Mouse (Mus musculus): Measurements from ENCODE around the gene Slc2a8. TPM values are rescaled to one million over a fixed set of nuclear protein-coding genes. Genes with fewer than 3 reads are reported as not detected.
"Not testable (repeated sequence)": the region's sequence is repeated elsewhere in the genome, so short reads cannot be mapped to it uniquely, and the experiment has no call there.

Slc2a8 gene
- polyA plus RNA-seq (2016; fragmentation: Nextera tagmentation; extraction: Ambion mirVana) = 11.2 and 11.9 TPM in 2 replicates

- H3K4me1 ChIP-seq = peaks cover 54% of the 10 kb centered on the region
- ATAC-seq = peak; percentile 97
- no peaks in the 10 kb centered on the region for H3K36me3 ChIP-seq
- H3K4me2 ChIP-seq = peak within 1 kb of the TSS; percentile 100
- peak within 1 kb of the TSS; percentile 60 for H3K27ac ChIP-seq
- H3K9me3 ChIP-seq (replicated peaks) = no peaks in the 10 kb centered on the region
- H3K4me3 ChIP-seq = peak within 1 kb of the TSS; percentile 79
- WGBS (ENCODE audit: insufficient replicate concordance) = under 1% methylated on average over 48 of the region's 50 CpGs
- peak within 1 kb of the TSS; percentile 91 for H3K9ac ChIP-seq
- H3K27me3 ChIP-seq (replicated peaks) = peaks cover 12% of the 10 kb centered on the region
These were observed at the start of gene Slc2a8 for GRCm38 (mm10) chr2:32981725-32982271. TSS of gene Slc2a8 (minus strand) at chr2:32982083.

- Histone ChIP-seq H3K4me3 (no peak overlapping the region), H3K4me2 (no peak overlapping the region), H3K36me3 (no peaks in the 10 kb centered on the region), H3K27me3 (replicated peaks) (no peaks in the 10 kb centered on the region), H3K9ac (no peak overlapping the region), H3K27ac (no peak overlapping the region), H3K9me3 (replicated peaks) (no peaks in the 10 kb centered on the region), H3K4me1 (0 out of 2 replicates have a peak, but pooled peaks cover 3% of the 10 kb centered on the region)
- no peak for ATAC-seq
- WGBS (ENCODE audit: insufficient replicate concordance) = 63% methylated on average over 4 of the region's 4 CpGs
These were observed 43.2 kb upstream of the Slc2a8 start for GRCm38 (mm10) chr2:33025040-33025439.

DNA sequence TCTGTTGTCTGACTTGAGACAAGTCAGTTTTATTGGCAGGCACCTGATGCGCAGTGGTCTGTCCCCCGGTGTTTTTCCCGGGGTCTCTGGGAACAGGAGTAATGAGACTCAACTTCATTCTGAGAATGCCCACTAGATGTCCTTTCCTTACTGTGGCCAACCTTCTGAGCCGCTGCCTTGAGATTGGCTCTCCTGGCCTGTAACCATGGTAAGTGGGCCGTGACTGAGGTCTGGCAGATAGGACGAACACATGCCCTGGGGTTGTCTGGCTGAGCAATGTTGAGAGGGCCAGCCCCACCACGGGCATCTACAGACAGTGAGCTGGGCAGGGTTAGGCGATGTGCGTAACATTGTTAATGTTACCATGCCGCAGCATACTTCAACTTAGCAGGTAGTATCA is 42.7 kb upstream of the Slc2a8 start:
- no peak overlapping the region for H3K9ac ChIP-seq
- ATAC-seq = no peak
- H3K36me3 ChIP-seq = no peaks in the 10 kb centered on the region
- no peak overlapping the region for H3K27ac ChIP-seq
- no peaks in the 10 kb centered on the region for H3K9me3 ChIP-seq (replicated peaks)
- no peaks in the 10 kb centered on the region for H3K27me3 ChIP-seq (replicated peaks)
- no peak overlapping the region for H3K4me2 ChIP-seq
- WGBS (ENCODE audit: insufficient replicate concordance) = 61% methylated on average over 10 of the region's 10 CpGs
- 0 out of 2 replicates have a peak, but pooled peaks cover 3% of the 10 kb centered on the region for H3K4me1 ChIP-seq
- H3K4me3 ChIP-seq = no peak overlapping the region

DNA sequence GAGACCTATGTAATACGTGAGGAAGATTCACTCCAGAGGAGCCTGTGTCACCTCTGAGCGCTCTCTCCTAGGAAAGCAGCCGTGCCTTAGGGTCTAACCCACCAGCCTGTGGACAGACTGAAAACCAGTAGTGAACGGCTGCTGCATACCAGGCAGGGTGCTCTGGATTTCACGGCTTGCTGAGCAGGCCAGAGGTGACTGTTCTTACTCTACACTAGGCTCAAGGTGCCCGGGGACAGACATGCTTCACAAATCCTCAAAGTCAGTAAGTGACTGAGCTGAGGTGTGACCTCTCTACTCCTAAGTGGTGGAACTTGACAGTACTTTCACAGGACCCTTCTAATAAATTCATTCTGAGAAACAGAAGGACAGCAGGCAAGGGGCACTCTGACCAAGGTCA is 41.0 kb upstream of the Slc2a8 start:
- ATAC-seq = no peak
- no peak overlapping the region for H3K27ac ChIP-seq
- WGBS (ENCODE audit: insufficient replicate concordance) = 69% methylated on average over 6 of the region's 6 CpGs

GRCm38 (mm10) chr2:33018026-33018425 is 36.1 kb upstream of the Slc2a8 start:
- no peak for ATAC-seq
- H3K36me3 ChIP-seq = no peaks in the 10 kb centered on the region
- WGBS (ENCODE audit: insufficient replicate concordance) = 6% methylated on average over 6 of the region's 6 CpGs

More for the DNA sequence above, 41.0 kb upstream of the Slc2a8 start:
- Histone ChIP-seq H3K9me3 (replicated peaks) (no peaks in the 10 kb centered on the region), H3K27me3 (replicated peaks) (0 out of 2 replicates have a peak, but pooled peaks cover 4% of the 10 kb centered on the region), H3K36me3 (no peaks in the 10 kb centered on the region), H3K4me3 (no peak overlapping the region), H3K4me2 (no peak overlapping the region), H3K4me1 (0 out of 2 replicates have a peak, but pooled peaks cover 3% of the 10 kb centered on the region), H3K9ac (no peak overlapping the region)

DNA sequence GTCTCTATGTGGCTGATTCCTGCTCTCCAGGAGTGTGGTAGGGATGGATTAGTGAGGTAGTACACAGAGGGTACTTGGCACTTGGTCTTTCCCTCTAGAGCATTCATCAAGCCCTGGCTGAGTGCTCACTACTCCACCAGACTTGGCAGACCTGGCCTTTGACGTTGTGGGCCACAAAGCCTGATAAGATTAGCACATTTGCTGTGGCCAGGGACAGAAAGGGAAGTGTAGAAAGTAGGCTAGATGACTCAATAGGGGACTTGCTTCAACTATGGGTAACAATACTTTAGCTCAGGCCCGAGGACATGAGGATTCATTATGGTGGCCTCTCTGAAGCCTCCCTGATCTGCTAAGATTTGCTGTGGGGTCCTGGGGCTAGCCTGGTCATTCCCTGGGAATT is 35.3 kb upstream of the Slc2a8 start:
- 17% methylated on average over 2 of the region's 2 CpGs for WGBS (ENCODE audit: insufficient replicate concordance)
- H3K27me3 ChIP-seq (replicated peaks) = 0 out of 2 replicates have a peak, but pooled peaks cover 4% of the 10 kb centered on the region
- H3K4me1 ChIP-seq = no peaks in the 10 kb centered on the region
- no peak overlapping the region for H3K4me3 ChIP-seq
- no peaks in the 10 kb centered on the region for H3K36me3 ChIP-seq
- H3K4me2 ChIP-seq = no peak overlapping the region
- no peak overlapping the region for H3K27ac ChIP-seq
- no peak overlapping the region for H3K9ac ChIP-seq
- ATAC-seq = no peak
- H3K9me3 ChIP-seq (replicated peaks) = no peaks in the 10 kb centered on the region

More at GRCm38 (mm10) chr2:33018026-33018425, 36.1 kb upstream of the Slc2a8 start:
- no peak overlapping the region for H3K4me3 ChIP-seq
- no peaks in the 10 kb centered on the region for H3K9me3 ChIP-seq (replicated peaks)
- no peaks in the 10 kb centered on the region for H3K4me1 ChIP-seq
- no peak overlapping the region for H3K4me2 ChIP-seq
- no peak overlapping the region for H3K9ac ChIP-seq
- H3K27me3 ChIP-seq (replicated peaks) = 0 out of 2 replicates have a peak, but pooled peaks cover 4% of the 10 kb centered on the region
- no peak overlapping the region for H3K27ac ChIP-seq

DNA sequence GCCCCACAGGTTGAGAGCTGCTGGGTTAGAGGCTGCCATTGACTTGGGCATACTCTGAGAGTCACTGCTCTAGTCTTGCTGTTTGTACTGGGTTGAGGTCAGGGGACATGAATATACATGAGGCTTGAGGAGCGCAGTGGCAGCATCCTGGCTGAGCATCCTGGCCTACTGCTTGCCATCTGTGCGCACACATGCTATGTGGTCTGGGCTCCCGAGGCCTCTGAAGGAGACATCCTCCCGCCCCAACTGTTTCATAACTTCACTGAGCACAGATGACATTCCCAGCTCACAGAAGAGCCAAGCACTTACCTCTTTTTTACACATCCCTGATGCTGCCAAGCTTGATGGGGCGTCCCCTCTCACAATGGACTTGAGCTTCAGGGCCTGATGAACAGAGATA is 33.0 kb upstream of the Slc2a8 start:
- no peak for ATAC-seq
- H3K27ac ChIP-seq = no peak overlapping the region
- H3K9me3 ChIP-seq (replicated peaks) = no peaks in the 10 kb centered on the region
- no peaks in the 10 kb centered on the region for H3K4me1 ChIP-seq
- WGBS (ENCODE audit: insufficient replicate concordance) = 72% methylated on average over 5 of the region's 5 CpGs
- no peak overlapping the region for H3K9ac ChIP-seq
- H3K27me3 ChIP-seq (replicated peaks) = 0 out of 2 replicates have a peak, but pooled peaks cover 4% of the 10 kb centered on the region
- no peaks in the 10 kb centered on the region for H3K36me3 ChIP-seq
- H3K4me2 ChIP-seq = no peak overlapping the region
- no peak overlapping the region for H3K4me3 ChIP-seq

- 67% methylated on average over 4 of the region's 4 CpGs for WGBS (ENCODE audit: insufficient replicate concordance)
These were observed 27.2 kb upstream of the Slc2a8 start for GRCm38 (mm10) chr2:33009055-33009454.

DNA sequence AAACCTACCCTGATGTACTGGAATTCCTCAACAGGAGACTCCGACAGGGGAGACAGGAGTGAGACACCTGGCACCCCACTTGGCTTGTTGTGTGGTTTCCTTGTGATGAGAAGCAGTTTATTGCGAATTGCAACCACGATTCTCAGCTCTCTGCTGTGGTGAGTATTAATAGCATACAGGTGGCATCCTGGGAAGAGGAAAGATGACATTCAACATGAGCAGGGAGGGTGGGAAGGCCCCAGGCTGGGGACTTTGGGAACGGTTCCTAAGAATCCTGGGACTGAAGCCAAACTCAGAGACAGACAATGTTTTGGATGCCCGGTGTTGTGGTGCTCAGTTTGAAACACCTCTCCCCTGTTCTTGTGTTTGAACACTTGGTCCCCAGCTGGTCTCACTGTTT is 23.2 kb upstream of the Slc2a8 start:
- no peak for ATAC-seq
- H3K4me2 ChIP-seq = no peak overlapping the region
- H3K27me3 ChIP-seq (replicated peaks) = no peaks in the 10 kb centered on the region; the same call in 1 of the 2 replicates
- 59% methylated on average over 5 of the region's 5 CpGs for WGBS (ENCODE audit: insufficient replicate concordance)
- H3K4me1 ChIP-seq = no peaks in the 10 kb centered on the region
- H3K9ac ChIP-seq = no peak overlapping the region
- no peaks in the 10 kb centered on the region for H3K36me3 ChIP-seq
- no peak overlapping the region for H3K4me3 ChIP-seq
- no peaks in the 10 kb centered on the region for H3K9me3 ChIP-seq (replicated peaks)
- no peak overlapping the region for H3K27ac ChIP-seq

More at GRCm38 (mm10) chr2:33009055-33009454, 27.2 kb upstream of the Slc2a8 start:
- not testable (repeated sequence) for H3K36me3 ChIP-seq; H3K9me3 ChIP-seq (replicated peaks); H3K4me3 ChIP-seq; H3K27me3 ChIP-seq (replicated peaks); ATAC-seq; H3K4me1 ChIP-seq; H3K9ac ChIP-seq; H3K4me2 ChIP-seq; H3K27ac ChIP-seq

DNA sequence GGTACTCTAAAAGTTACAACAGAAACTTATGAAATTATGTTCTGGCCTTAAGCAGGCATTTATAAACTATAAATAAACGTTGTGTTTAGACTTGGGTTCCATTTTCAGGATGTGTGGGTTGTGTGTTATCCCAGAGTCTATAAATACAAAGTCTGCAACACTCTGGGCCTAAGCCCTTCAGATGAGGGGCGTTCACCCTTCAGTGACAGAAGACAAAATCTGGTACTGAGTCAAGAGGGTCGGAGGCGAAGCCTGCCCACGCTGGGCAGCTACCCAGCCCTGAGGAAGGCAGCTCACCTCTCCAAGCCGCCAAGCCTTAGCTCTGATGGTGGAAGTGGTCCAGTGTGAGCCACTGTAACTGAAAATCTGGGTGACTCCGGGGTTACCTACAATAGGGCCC is 20.3 kb upstream of the Slc2a8 start:
- Histone ChIP-seq H3K4me3 (no peak overlapping the region), H3K27ac (no peak overlapping the region), H3K9me3 (replicated peaks) (no peaks in the 10 kb centered on the region), H3K27me3 (replicated peaks) (no peaks in the 10 kb centered on the region; the same call in 1 of the 2 replicates), H3K4me2 (no peak overlapping the region), H3K36me3 (no peaks in the 10 kb centered on the region), H3K9ac (no peak overlapping the region), H3K4me1 (no peaks in the 10 kb centered on the region)
- 65% methylated on average over 7 of the region's 7 CpGs for WGBS (ENCODE audit: insufficient replicate concordance)
- ATAC-seq = no peak

GRCm38 (mm10) chr2:32999752-33000151 is 17.9 kb upstream of the Slc2a8 start:
- Histone ChIP-seq H3K4me3 (no peak overlapping the region), H3K36me3 (no peaks in the 10 kb centered on the region), H3K27ac (no peak overlapping the region), H3K4me1 (no peaks in the 10 kb centered on the region), H3K4me2 (no peak overlapping the region), H3K9ac (no peak overlapping the region), H3K27me3 (replicated peaks) (no peaks in the 10 kb centered on the region), H3K9me3 (replicated peaks) (no peaks in the 10 kb centered on the region)
- 73% methylated on average over 2 of the region's 2 CpGs for WGBS (ENCODE audit: insufficient replicate concordance)
- no peak for ATAC-seq

DNA sequence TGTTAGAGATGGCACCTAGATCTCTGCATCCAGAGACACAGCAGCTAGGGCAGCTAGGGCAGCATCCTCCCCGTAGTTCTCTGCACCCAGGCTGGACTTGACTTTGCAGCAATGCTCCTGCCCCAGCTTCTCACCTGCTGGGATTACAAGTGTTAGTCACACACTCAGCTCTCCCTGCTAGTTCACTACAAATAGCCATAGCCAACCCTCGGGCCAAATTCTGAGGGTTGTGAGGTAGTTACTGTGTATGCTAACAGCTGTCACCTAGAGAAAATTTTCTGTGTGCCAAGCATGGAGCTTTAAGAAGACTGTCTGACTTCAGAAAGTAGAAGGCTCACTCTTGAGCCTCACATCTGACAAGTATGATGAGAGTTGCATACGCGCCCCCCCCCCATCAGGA is 15.9 kb upstream of the Slc2a8 start:
- 68% methylated on average over 4 of the region's 4 CpGs for WGBS (ENCODE audit: insufficient replicate concordance)
- Histone ChIP-seq H3K4me3 (no peak overlapping the region), H3K27me3 (replicated peaks) (no peaks in the 10 kb centered on the region), H3K9ac (no peak overlapping the region), H3K4me2 (no peak overlapping the region), H3K27ac (no peak overlapping the region), H3K4me1 (no peaks in the 10 kb centered on the region), H3K9me3 (replicated peaks) (no peaks in the 10 kb centered on the region), H3K36me3 (no peaks in the 10 kb centered on the region)
- ATAC-seq = no peak

DNA sequence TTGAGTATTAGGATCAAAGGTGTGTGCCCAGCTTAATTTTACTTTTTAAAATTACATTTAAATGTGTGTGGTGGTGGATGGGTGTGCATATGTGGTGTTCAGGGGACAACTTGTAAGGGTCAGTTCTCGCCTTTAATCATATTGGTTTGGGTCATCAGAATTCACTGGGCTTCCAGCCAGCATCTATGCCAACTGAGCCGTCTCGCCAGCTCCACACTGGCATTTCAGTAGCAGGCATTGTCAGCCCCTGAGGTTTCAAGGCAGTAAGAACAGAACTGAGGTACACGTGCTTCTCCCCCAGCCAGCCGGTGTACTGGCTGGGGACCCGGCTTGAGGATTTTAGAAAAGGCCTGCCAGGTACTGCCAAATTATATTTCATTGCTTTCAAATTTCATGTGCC is 15.2 kb upstream of the Slc2a8 start:
- no peaks in the 10 kb centered on the region; the same call in 1 of the 2 replicates for H3K27me3 ChIP-seq (replicated peaks)
- WGBS (ENCODE audit: insufficient replicate concordance) = 52% methylated on average over 6 of the region's 6 CpGs
- H3K9me3 ChIP-seq (replicated peaks) = no peaks in the 10 kb centered on the region
- no peak overlapping the region for H3K27ac ChIP-seq
- no peaks in the 10 kb centered on the region for H3K4me1 ChIP-seq
- H3K4me2 ChIP-seq = no peak overlapping the region
- no peak overlapping the region for H3K9ac ChIP-seq
- ATAC-seq = no peak
- H3K36me3 ChIP-seq = no peaks in the 10 kb centered on the region
- no peak overlapping the region for H3K4me3 ChIP-seq

All from liver, embryonic 12.5 days (tissue).